Mouse (Mus musculus): ENCODE measurements around the gene Rpl36-ps4.
A peak's percentile ranks its signal among the peaks of the same experiment; 100 is the strongest.
"Not testable (repeated sequence)": the region's sequence is repeated elsewhere in the genome, so short reads cannot be mapped to it uniquely, and the experiment has no call there.

Gene Rpl36-ps4

GRCm38 (mm10) chr17:87948965-87949584, 28.3 kb downstream of the Rpl36-ps4 start:
- DNase-seq (ENCODE audit: low spot score) = peak; percentile 82

- DNase-seq (ENCODE audit: low spot score) = not testable (repeated sequence)
Observed at GRCm38 (mm10) chr17:87954618-87955124, 33.9 kb downstream of the Rpl36-ps4 start.

GRCm38 (mm10) chr17:87957096-87957840, 36.5 kb downstream of the Rpl36-ps4 start:
- no peak for DNase-seq (ENCODE audit: low spot score)

GRCm38 (mm10) chr17:87958283-87958682, 37.5 kb downstream of the Rpl36-ps4 start:
- DNase-seq (ENCODE audit: low spot score) = no peak

- DNase-seq (ENCODE audit: low spot score) = not testable (repeated sequence)
Observed at GRCm38 (mm10) chr17:87959406-87959805, 38.6 kb downstream of the Rpl36-ps4 start.

- not testable (repeated sequence) for DNase-seq (ENCODE audit: low spot score)
Observed at GRCm38 (mm10) chr17:87959931-87960330, 39.2 kb downstream of the Rpl36-ps4 start.

- no peak for DNase-seq (ENCODE audit: low spot score)
Observed at GRCm38 (mm10) chr17:87963081-87964075, 42.6 kb downstream of the Rpl36-ps4 start.

GRCm38 (mm10) chr17:87968483-87968926, 47.7 kb downstream of the Rpl36-ps4 start:
- not testable (repeated sequence) for DNase-seq (ENCODE audit: low spot score)

Data from layer of hippocampus, adult 11-12 months (tissue).